Mouse (Mus musculus): ENCODE results near the gene Arhgef3. TPM values are rescaled to one million over a fixed set of nuclear protein-coding genes. Genes with fewer than 3 reads are reported as not detected.

Gene Arhgef3
- total RNA-seq, 2 experiments from 2014 or later = 27.5 to 37.7 TPM

DNA sequence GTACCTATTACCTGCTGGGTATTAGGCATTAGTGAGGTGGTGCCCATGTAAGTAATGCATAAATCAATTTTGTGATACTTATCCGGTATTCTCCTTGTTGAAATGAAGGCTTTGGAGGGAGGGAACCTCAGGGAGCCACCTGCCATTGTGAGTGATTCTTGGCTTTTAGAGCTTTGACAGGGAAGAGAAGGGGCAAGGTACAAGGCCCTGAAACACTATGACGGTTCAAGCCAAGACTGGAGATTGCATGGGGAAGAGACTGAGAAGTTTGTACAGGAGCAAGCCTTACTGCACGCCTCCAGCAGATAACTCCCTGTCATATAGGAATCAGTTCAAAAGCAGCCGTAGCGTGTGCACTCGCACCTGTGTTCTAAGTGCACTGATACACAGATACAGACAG lies 177.4 kb downstream of the Arhgef3 start:
- intact Hi-C loops (cut with DNase I) = loop anchor here (5.0 kb wide), 2 partner anchors 40 to 115 kb away; no protein-coding TSS in a partner anchor
- DNase-seq = no peak

DNA sequence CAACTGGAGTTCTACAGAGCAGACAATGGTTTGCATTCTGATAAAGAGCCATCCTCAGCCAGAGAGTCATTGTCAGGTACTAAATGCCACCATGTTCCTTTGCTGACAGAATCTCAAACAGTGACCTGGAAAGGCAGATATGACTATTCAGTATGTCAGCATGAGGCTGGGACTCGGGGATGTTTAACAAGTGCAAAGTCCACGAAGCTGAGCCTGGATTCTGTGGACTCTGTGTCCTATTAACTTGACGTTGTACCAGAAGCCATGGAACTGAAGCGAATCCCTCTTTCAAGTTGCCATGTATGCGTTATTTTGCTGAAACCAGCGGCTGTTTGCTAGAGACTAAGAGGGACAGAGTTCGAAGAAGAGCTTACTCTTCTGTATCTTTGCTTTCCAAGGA lies 181.1 kb downstream of the Arhgef3 start:
- DNase-seq = no peak
- intact Hi-C loops (cut with DNase I) = no loop called here

DNA sequence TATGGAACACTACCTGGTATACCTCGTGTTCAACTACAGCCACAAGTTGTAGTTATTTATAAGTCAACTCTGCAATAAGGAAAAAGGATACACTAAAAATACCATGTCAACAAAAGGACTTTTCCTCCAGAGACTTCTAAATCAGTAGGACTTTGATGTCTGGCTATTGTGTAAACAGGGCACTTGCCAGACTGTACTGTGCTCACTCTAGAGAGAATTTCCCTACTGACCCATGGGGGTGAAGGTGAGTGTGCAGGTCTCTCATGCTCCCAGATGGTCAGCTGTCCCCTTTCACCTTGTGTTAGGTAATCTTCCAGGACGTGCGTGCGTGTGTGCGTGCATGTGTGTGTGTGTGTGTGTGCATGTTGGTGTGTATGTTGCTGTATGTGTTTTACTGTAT lies 182.3 kb downstream of the Arhgef3 start:
- intact Hi-C loops (cut with DNase I) = no loop called here

DNA sequence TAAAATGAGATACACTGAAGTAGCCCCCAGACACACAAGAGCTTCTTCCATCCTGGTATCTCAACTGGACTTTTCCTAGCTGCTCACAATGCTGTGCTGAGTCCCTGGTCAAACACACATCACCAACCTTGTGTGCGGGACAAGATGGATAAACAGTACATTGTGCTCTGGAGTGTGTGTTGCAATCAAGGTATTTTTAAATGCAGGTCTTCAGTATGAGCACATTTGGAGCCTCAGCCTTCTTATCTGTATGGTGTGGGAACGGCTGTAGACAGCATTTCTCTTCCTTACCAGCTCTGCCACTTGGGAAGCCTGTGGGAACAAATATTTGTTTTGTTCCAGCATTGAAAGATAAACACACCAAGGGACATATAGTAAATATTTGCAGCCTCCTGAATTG lies 184.2 kb downstream of the Arhgef3 start:
- DNase-seq = no peak
- intact Hi-C loops (cut with DNase I) = no loop called here

More for the DNA sequence above, 182.3 kb downstream of the Arhgef3 start:
- no peak for DNase-seq

DNA sequence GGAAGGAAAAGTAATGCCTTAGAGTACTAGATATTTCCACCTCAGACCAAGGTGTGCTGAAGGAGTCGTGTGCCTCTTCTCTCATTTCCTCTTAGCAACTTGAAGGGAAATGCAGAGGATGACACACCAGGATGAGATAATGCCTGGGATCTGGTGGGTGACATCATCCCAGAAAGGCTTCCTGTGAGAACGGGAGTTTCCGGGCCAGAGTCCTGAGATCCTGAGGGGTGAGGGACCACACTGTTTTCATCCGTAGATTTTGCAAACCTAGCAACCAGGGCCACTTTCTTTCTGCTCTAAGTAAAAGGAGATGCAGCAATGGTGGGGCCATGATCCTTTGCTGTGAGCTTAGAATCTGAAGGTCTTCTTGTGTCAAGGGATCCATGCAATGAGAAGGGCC lies 185.0 kb downstream of the Arhgef3 start:
- DNase-seq = no peak
- intact Hi-C loops (cut with DNase I) = loop anchor here (2.0 kb wide), 1 partner anchor 29 kb away; no protein-coding TSS in a partner anchor

DNA sequence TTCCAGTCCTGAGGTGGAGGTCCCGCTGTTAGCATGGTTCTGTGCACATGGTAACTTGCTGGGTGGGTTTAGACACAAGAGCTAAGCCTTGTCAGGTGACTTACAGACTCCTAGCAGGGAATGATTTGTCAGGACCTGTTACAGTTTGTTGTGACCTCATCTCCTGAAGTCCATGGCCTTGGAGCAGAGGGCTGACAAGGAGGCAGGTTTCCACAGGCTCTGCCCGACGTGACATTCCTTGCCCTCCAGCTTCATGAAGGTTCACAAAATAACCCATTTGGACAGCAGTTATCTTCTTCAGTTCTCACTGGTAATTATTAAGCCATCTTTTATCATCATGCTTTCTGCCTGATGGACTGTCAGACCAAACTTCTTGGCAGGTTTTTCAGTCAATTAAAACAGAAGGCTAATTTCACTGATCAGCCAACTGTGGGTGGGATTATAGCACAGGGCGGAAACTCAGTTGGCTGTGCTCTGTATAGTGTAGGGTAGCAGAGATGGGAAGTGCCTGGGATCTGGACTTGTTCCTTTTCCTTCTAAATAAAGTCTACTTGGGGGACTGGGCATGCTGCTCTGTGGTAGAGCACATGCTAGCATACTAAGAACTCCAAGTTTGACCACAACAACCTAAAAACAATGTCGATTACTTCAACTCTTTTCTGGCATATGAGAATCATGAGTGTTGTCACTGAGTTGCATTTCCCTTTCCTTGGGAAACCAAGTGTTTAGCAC lies 187.2 kb downstream of the Arhgef3 start:
- no peak for DNase-seq
- intact Hi-C loops (cut with DNase I) = loop anchor here (2.0 kb wide), 1 partner anchor 27 kb away; no protein-coding TSS in a partner anchor

DNA sequence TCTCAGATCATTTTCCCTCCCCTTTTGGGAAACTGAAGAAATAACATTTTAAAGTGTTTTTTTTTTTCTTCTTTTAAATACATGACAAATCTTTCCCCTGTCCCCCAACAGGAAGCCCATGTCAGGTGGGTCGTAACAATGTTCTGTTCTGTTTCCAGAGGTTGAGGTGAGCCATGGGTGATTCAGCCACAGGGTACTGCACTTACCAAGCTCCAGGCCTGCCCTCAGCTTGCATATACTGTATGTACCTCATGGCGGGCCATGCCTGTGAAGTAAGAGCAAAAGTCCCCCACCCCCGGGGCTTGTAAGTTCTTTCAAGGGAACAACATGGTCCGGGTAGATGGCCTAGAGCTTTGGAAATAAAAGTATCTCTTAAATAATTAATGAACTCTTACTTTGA lies 188.6 kb downstream of the Arhgef3 start:
- no peak for DNase-seq
- intact Hi-C loops (cut with DNase I) = no loop called here

DNA sequence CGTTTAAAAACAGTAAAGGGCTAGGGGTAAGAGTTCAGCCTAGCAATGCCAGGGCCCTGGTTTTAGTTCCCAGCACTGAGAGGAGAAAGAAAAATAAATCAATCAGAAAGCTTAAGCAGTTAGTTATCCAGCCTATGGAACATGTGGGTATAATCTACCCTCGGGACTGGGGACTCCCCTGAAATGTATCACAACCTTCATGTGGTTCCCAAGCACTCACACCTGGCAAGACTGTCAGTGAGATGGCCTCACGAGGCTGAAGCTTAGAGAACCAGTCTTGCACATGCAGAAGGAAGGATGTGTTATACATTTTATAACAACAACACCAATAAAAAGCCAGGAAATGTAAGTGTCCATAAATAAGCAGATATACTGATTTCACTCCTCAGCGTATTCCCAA lies 189.7 kb downstream of the Arhgef3 start:
- no peak for DNase-seq
- intact Hi-C loops (cut with DNase I) = no loop called here

DNA sequence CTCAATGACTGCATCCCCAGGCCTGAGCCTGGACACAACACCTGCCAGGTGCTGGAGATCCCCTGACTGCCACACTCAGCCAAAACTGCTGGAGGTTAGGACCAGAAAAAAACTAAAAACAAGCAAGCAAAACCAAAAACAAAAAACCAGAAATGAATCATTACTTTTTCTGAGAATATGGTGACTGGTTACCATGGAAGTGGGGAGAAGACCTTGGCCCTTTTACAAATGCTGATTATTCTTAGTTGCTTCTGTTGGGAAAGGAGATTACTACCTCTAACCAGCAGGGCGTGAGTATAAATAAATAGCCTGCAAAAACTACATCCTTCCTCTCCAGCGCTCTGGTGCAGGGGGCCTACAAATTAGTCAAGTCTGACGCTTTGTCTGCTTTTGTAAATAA lies 194.1 kb downstream of the Arhgef3 start:
- no peak for DNase-seq

DNA sequence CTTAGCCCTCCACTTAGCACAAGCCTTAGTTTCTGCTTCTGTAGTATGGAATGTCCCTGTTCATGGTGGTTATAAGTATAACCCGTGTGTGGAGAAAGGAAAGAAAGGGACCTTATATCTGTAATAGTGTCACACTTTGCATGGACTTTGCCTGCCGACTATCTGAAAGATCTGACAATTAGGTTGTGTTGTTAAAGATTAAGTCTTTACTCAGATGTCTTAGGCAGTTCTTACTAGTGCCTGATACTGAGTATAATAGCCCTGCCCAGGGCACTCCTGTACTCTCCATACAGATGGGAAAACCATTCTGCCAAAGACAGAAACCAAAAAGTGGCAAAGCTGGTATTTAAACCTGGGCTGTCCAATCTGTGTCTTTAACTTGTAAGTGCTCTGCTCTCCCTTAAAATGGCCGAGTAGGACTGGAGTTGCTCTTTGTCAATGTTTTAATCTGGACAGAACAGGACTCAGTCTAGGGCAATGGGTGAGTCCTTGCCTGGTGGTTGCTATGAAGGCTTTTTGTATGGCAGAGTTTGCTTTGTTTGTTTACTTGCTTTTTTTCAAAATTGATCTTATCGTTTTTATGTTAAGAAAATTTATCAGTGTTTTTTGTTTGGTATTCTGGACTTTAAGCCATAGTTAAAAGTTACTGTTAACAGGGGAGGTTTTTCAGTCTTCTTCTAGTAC lies 196.0 kb downstream of the Arhgef3 start:
- intact Hi-C loops (cut with DNase I) = no loop called here
- DNase-seq = no peak

More for the DNA sequence above, 194.1 kb downstream of the Arhgef3 start:
- intact Hi-C loops (cut with DNase I) = no loop called here

DNA sequence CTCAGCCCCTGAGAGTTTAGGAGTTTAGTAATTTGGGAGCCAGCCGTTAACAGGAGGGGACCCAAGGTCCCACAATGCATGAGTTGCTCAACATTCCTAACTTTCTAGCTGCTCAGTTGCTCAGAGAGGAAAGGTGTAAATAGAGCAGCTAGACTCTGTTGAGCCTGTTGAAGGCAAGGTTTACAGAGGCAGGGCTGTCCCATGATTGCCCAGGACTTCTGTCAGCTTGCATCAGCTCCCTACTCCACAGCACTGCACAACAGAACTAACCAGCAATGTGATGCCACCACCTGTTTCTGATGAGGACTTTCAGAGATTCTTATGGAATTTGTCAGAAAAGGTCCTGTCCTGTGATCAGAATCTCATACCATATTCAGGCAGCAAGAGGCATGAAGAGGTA lies 197.7 kb downstream of the Arhgef3 start:
- intact Hi-C loops (cut with DNase I) = no loop called here
- DNase-seq = no peak

DNA sequence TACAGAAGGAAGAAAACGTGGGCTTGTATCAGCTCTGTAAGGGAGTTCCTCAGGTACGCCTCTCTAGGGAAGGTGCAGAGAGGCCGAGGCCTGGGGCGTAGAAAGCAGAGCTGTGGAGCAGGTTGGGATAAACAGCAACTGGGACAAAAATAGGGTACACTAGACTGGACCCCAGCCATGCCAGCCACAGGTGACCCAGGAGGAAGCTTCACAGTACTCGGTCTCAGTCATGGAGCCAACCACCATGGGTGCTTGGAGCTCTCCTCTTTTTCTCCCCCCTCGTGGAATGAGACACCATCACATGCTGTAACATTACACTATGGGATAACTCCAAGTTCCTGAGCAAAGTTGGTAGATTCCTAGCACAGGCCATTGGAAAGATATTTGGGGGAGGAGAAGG lies 201.0 kb downstream of the Arhgef3 start:
- DNase-seq = no peak
- intact Hi-C loops (cut with DNase I) = no loop called here

DNA sequence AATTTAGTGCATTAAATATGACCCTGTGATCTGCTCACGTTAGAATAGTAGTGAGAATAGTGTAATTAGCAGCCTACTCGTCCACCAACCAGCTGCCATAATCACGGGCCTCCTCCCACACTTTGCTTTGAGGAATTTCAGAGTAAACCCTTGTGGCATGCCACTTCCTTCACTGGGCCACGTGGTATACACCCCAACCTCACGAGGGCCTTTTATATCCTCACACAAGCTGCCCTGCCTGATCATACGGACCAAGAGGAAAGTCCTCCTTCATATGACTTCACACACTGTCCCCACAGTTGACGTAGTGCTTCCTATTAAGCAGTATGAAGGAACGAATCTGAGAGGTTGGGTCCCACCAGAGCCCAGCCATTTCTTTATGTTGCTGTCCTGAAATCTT lies 202.4 kb downstream of the Arhgef3 start:
- intact Hi-C loops (cut with DNase I) = no loop called here
- no peak for DNase-seq

DNA sequence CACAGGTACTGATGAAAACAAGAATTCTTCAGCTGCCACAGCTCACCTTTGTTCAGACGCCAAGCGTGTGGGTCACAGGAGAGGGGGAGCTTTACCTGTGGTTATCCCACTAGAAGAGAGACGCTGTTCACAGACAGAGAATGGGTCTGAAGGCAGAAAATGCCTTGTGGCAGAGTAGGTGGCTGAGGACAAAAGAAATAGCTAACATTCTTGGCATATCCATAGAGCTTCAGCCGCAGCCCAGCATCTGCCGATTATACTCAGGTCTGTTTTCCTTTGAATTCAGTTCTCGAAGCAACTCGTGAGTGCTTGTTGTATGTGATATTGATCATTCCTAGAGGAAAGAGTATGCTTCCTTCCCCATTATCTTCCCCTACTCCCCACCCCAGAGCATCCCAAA lies 204.7 kb downstream of the Arhgef3 start:
- intact Hi-C loops (cut with DNase I) = no loop called here
- no peak for DNase-seq

DNA sequence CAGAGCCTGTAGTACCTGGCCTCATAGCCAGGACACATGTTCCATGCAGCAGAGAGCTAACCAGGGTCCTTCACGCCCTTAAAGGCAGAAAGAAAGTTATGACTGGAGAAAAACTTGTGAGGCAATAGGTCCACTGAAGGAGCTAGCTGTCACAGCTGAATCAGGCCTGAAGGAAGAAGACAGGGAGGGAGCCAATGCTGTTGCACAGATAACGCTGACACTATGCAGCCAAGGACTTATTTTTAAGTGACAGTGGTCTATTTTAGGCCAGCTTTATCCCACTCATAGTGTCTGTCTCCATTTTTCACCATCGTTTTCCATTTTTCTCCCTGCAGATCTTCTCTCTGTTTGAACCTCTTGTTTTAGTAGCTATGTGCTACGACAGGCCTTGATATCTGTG lies 207.3 kb downstream of the Arhgef3 start:
- intact Hi-C loops (cut with DNase I) = no loop called here
- DNase-seq = no peak

DNA sequence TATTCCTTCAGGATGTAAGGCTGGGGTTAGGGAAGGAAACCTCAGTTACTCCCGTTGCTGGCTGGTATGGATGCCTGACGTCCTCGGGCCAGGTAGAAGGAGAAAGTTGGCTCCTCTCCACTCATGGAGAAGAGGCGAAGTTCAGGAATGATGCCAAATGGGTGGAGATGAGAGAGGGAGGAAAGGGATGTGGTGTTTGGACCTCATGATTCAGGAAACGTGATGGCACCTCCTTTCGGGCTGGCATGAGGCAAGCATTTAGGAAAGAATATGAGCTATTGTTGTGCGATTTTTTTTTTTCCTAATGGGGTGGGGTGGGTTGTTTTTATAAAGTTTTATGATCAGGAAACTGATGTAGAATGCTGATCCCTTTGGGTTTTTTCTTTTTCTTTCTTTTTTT lies 210.0 kb downstream of the Arhgef3 start:
- no peak for DNase-seq
- intact Hi-C loops (cut with DNase I) = no loop called here

DNA sequence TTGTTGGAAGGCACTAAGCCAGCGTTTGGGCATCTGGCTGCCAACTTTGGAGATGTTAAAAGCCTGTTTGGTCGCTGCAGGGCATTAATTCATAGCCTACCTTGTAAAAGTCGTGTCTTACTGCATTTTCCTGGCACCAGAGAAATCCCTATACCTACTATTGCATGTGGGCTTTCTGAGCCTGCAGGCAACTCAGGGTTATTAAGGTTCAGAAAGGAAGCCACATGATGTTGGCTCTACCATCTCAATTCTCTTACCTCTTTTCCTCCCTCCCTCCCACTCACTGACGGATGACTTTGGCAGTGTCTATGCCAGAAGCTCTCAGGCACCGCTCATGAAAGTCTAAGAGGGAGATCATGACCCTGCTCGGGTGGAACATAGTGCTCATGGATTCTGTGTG lies 210.8 kb downstream of the Arhgef3 start:
- intact Hi-C loops (cut with DNase I) = no loop called here

DNA sequence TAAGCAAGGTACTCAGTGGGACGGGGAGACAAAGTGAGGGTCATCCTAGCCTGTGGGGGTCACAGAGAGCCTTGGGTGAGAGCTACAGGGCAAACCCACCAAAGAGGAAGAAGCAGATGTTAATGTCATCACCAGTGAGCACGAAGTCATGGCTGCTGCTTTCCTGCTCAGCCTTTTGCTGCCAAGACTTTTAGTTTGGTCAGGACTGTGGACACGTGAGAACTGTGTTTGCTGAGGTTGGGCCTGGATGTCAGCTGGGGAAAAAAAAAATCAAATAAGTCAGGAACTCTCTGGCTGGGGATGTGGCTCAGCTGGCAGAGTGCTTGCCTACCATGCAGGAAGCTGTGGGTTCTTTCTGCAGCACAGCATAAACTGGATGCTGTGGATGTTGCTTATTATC lies 213.2 kb downstream of the Arhgef3 start:
- DNase-seq = no peak
- intact Hi-C loops (cut with DNase I) = loop anchor here (2.0 kb wide), 1 partner anchor 27 kb away; no protein-coding TSS in a partner anchor

More for the DNA sequence above, 210.8 kb downstream of the Arhgef3 start:
- no peak for DNase-seq

DNA sequence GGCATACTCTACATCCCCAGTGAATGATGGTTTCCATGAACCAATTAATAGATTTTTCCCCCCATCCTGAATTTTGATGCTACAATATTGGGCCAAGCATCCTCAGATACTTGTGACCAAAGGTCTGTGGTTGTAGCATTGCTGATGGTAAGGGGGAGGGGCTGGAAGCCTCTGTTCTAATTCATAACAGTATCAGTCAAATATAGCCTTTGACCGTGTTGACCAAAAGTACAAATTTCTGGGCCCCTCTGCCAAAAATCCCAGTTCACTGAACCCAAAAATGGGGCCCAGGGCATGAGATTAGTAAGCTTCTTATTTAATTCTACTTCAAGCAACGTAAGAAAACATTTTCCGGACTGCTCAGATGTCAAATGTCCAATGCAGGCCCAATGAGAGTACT lies 214.3 kb downstream of the Arhgef3 start:
- intact Hi-C loops (cut with DNase I) = loop anchor here (2.0 kb wide), 1 partner anchor 28 kb away; no protein-coding TSS in a partner anchor
- DNase-seq = no peak

DNA sequence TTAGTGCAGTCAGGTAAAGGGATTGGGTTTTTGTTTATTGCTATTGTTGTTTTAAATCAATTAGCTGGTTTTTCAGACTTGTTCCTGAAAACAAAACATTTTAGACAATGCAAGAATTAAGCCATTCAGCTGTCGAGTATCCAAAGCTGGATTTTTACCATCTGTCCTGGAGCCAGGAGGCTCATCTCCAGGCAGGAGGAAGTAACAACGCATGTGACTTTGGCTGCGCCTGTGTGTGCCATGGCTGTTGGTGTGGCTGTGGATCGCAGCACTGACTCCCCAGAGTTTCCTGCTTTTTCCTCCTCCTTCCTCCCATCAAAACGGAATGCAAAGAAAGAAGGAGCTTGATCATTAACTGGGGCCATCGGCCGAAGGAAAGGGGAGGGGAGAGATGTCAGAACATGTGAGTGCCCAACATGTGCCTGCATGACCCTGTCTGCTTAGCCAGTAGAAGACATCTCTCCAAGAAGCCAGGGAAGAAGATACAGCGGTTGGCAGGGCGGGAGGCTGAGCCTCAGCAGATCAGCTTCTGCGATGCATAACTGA lies 216.9 kb downstream of the Arhgef3 start:
- intact Hi-C loops (cut with DNase I) = no loop called here
- DNase-seq = no peak

DNA sequence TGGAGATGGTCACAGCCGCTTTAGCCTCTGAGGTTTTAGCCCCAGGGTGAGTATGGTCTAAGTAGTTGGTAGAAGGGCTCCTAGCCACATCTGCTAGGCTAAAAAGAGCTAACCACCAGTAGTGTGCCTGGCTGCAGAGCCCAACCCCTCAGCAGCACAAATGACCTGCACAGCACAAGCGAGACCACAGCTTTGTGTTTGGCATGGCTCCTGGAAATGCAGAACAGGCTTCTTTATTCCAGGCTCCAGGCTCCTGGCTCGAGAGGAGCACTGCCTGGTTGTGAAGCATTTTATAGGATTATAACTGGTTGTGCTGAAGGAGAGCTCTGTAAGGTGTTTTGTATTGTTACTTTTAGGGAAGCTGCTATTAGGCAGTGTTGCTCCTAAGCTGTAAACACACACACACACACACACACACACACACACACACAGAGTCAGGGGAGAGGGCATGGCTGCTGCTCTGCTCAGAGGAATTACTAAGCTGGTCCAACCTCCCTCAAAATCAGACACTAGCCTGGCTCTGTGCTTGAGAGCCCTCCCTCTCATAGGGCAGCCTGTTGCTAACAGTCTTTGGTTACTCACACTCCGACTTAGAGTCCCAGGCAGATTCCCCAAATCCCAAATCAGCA lies 217.8 kb downstream of the Arhgef3 start:
- DNase-seq = no peak
- intact Hi-C loops (cut with DNase I) = no loop called here
